In genomic region chr2:32482351-32482750, GRCm38 (mm10) we compare ENCODE assay signal across 19 mouse cellular contexts. TPM values are rescaled to one million over a fixed set of nuclear protein-coding genes. Genes with fewer than 3 reads are reported as not detected.
DNase-seq lines count a peak whose midpoint lies in the region; ATAC-seq lines count a peak whose summit lies in the region.
"Had no signal": no experiment of that assay in that cellular context is flagged by ENCODE, and none has a peak within 500 bp of the region (broad histone marks: within the 10 kb centered on the region; RNA-seq: fewer than 3 reads in every experiment).

No protein-coding gene starts in this region.

- H3K27ac ChIP-seq in kidney, embryonic 16.5 days (ENCODE audit: low read length) = no peak overlapping the region
- H3K27ac ChIP-seq: forebrain, embryonic 15.5 days; heart, adult 2 months; heart, embryonic 15.5 days; hindbrain, embryonic 10.5 days; hindbrain, embryonic 14.5 days had no signal

- no peak overlapping the region for H3K4me3 ChIP-seq in kidney, embryonic 16.5 days (ENCODE audit: low read length)
- H3K4me3 ChIP-seq: forebrain, embryonic 15.5 days; heart, adult 2 months; heart, embryonic 15.5 days; hindbrain, embryonic 10.5 days had no signal

- H3K9ac ChIP-seq in kidney, embryonic 16.5 days (replicated peaks; ENCODE audit: low read length) = no peak overlapping the region
- H3K9ac ChIP-seq: forebrain, embryonic 15.5 days; heart, embryonic 15.5 days; hindbrain, embryonic 14.5 days had no signal

- H3K4me1 ChIP-seq in kidney, embryonic 16.5 days (ENCODE audit: insufficient read depth, low read length) = no peaks in the 10 kb centered on the region
- H3K4me1 ChIP-seq: forebrain, embryonic 15.5 days had no signal

- no peak overlapping the region for H3K4me2 ChIP-seq in kidney, embryonic 16.5 days (replicated peaks; ENCODE audit: low read depth, low read length)
- H3K4me2 ChIP-seq: forebrain, embryonic 15.5 days; heart, embryonic 11.5 days; heart, embryonic 15.5 days; hindbrain, embryonic 14.5 days had no signal

- no peaks in the 10 kb centered on the region for H3K9me3 ChIP-seq in kidney, embryonic 16.5 days (ENCODE audit: low read length)
- H3K9me3 ChIP-seq: forebrain, embryonic 15.5 days had no signal

- peak; percentile 74 for DNase-seq in kidney, adult 18-20 months
- peak; percentile 80 to 84 for DNase-seq in kidney, adult 8-10 months
- peak; percentile 93 for DNase-seq in kidney, adult 9 months
- peak; percentile 76 to 91 for DNase-seq in kidney, postnatal 36 days
- DNase-seq in cerebellum, postnatal 25 days = no peak
- no peak for DNase-seq in heart, postnatal 4 days
- no peak for DNase-seq in right cerebral cortex, adult 2 months (ENCODE audit: low spot score in 2 of 2)
- DNase-seq: adrenal gland, postnatal 10 days; cerebellum, adult 18-20 months; cerebellum, adult 9-11 months; gastrocnemius, postnatal 10 days; heart, adult 2 months; heart, postnatal 14 days had no signal

- H3K36me3 ChIP-seq in kidney, embryonic 16.5 days (ENCODE audit: insufficient read depth, low read length) = no peaks in the 10 kb centered on the region
- H3K36me3 ChIP-seq: forebrain, embryonic 15.5 days; heart, embryonic 15.5 days; hindbrain, embryonic 10.5 days had no signal

- 84% methylated on average over 8 of the region's 8 CpGs for WGBS in kidney, embryonic 16.5 days

- no peaks in the 10 kb centered on the region for H3K27me3 ChIP-seq in kidney, embryonic 16.5 days (ENCODE audit: insufficient read depth, low read length)
- H3K27me3 ChIP-seq: forebrain, embryonic 15.5 days; heart, embryonic 15.5 days had no signal

- no peak for ATAC-seq in kidney, embryonic 16.5 days (ENCODE audit: low FRiP score, low TSS enrichment)
- ATAC-seq: forebrain, embryonic 15.5 days had no signal

RNA-seq across cellular contexts. Expression of gene Slc25a25, which starts 31.1 kb away (rescaled TPM):
- 21.2 and 21.9 TPM in 2 replicates for polyA plus RNA-seq in kidney, embryonic 16.5 days (2015; fragmentation: Nextera tagmentation; extraction: Ambion mirVana)
- 10 to 100 TPM; 16.4 to 22.2 TPM for total RNA-seq in heart, postnatal 4 days (2021)

RNA-seq across cellular contexts. Expression of gene Naif1, which starts 32.1 kb away (rescaled TPM):
- 7.3 and 8.2 TPM in 2 replicates for polyA plus RNA-seq in kidney, embryonic 16.5 days (2015; fragmentation: Nextera tagmentation; extraction: Ambion mirVana)
- total RNA-seq in heart, postnatal 4 days (2021) = 1 to 10 TPM; 3.5 to 3.6 TPM

RNA-seq across cellular contexts. Expression of gene Fam102a, which starts 52.8 kb away (rescaled TPM):
- 13.3 and 15.0 TPM in 2 replicates for polyA plus RNA-seq in kidney, embryonic 16.5 days (2015; fragmentation: Nextera tagmentation; extraction: Ambion mirVana)
- 10 to 100 TPM in 1 of 2 experiments, 1 to 10 TPM in 1; 9.9 to 11.0 TPM for total RNA-seq in heart, postnatal 4 days (2021)

Comparison
In these comparisons a context has a peak if more than half of its experiments do, and no peak if none do; other contexts are left out.
1. DNase-seq: peak in kidney, adult 18-20 months (single experiment), kidney, adult 8-10 months (2 of 2), kidney, adult 9 months (single experiment) and kidney, postnatal 36 days (2 of 2); none in cerebellum, postnatal 25 days (0 of 2), heart, postnatal 4 days (single experiment) and right cerebral cortex, adult 2 months (0 of 2).